Mouse (Mus musculus): ENCODE measurements around the gene Slc17a8.

GRCm38 (mm10) chr10:89546989-89547388 lies 74.1 kb downstream of the Slc17a8 start:
- TF ChIP-seq CTCF (IDR thresholded peaks at IDR 0.05; ENCODE audit: low read depth, low read length) (no peak), POLR2A (IDR thresholded peaks at IDR 0.05; ENCODE audit: insufficient read depth, low read length) (no peak)
